Mouse (Mus musculus) C2C12 (cell line): ENCODE results near the gene Rex1bd. TPM values are rescaled to one million over a fixed set of nuclear protein-coding genes. Genes with fewer than 3 reads are reported as not detected.

Experiments used
- H3K27me3 ChIP-seq: one replicate; pipeline ENCODE4 v1.6.1; 2011; ENCODE audit not compliant: control insufficient read depth, insufficient read depth, insufficient read length
- H3K36me3 ChIP-seq: one replicate; pipeline ENCODE4 v1.6.1; 2011; ENCODE audit not compliant: control insufficient read depth, insufficient read depth
- H3K4me3 ChIP-seq: one replicate; pipeline ENCODE4 v1.5.1; 2011; ENCODE audit warnings: mild to moderate bottlenecking, control low read depth; ENCODE audit not compliant: poor library complexity, insufficient read depth, severe bottlenecking
- H3K79me2 ChIP-seq: one replicate; pipeline ENCODE4 v1.6.1; 2011; ENCODE audit not compliant: control insufficient read depth, insufficient read depth
- H3K79me3 ChIP-seq: one replicate; pipeline ENCODE4 v1.6.1; 2011; ENCODE audit warnings: low read depth, control low read depth
- H3ac ChIP-seq: one replicate; pipeline ENCODE3; 2011; ENCODE audit warnings: low read depth; ENCODE audit not compliant: control insufficient read depth, insufficient read length
- CEBPB ChIP-seq: IDR thresholded peaks from one replicate; pipeline ENCODE4 v1.6.1; 2011; ENCODE audit warnings: low read depth, mild to moderate bottlenecking, control low read depth, moderate library complexity
- CTCF ChIP-seq: IDR thresholded peaks from one replicate; pipeline ENCODE4 v1.5.1; 2011; ENCODE audit not compliant: control insufficient read depth, insufficient read depth, insufficient read length
- FOSL1 ChIP-seq: IDR thresholded peaks from one replicate; pipeline ENCODE4 v1.8.0; 2011; ENCODE audit warnings: mild to moderate bottlenecking, low read length; ENCODE audit not compliant: poor library complexity, insufficient read depth, severe bottlenecking
- MAX ChIP-seq: IDR thresholded peaks from one replicate; pipeline ENCODE4 v1.6.1; 2011; ENCODE audit warnings: mild to moderate bottlenecking, control low read depth
- MYOD1 ChIP-seq: IDR thresholded peaks from one replicate; pipeline ENCODE4 v1.6.1; 2011; ENCODE audit warnings: low read depth; ENCODE audit not compliant: control insufficient read depth, insufficient read length
- MYOG ChIP-seq: IDR thresholded peaks from one replicate; pipeline ENCODE4 v1.6.1; 2011; ENCODE audit not compliant: control insufficient read depth, insufficient read length; ENCODE audit errors: extremely low read depth
- USF1 ChIP-seq: IDR thresholded peaks from one replicate; pipeline ENCODE4 v1.6.1; 2011; ENCODE audit warnings: low read depth, mild to moderate bottlenecking, control low read depth, moderate library complexity
- polyA plus RNA-seq: library from polyadenylated mRNA; unstranded; fragments of >200 nt; fragmentation: generic; extraction: Trizol; gene quantifications from one replicate; pipeline ENCODE4 v1.2.1, GENCODE M21; 2012; ENCODE audit warnings: missing spikeins

The Rex1bd gene
- polyA plus RNA-seq, 1 experiment: 199 TPM

DNA sequence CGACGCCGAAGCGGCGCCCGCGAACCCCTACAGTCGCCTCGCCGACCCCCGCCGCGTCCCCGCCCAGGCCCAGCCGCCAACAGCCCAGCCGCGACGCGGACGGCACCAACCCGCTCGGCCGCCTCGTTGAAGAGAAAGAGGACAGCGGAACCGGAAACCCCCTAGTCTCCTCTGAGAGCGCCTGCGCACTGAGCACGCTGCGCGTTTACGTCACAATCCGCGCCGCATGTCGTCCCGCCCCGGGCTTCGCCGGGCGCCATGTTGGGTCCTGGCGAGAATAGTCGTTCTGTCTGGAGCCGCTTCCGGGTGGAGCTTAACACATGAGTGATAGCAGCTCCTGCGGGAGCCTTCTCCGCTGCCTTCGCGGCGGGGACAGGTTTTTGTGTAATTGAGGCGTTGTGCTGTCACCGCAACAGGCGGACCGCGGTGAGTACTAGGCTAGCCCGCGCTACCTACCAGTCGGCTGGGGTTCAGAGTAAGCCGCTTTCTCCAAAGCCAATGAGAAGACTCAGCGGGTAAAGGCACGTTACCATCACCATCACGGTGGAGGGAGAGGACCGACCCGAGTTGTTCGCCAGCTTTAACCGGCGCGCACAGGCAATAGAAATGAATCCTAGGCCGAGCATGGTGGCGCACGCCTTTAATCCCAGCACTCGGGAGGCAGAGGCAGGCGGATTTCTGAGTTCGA lies 3.8 kb upstream of the Rex1bd start, which contains the start of gene Uba52:
Uba52 (minus strand) TSS at position 574 of the 688 bp plus-strand sequence.
- Histone ChIP-seq H3ac (peak within 1 kb of the TSS; percentile 92), H3K79me3 (peaks cover 41% of the 10 kb centered on the region), H3K4me3 (peak within 1 kb of the TSS; percentile 93), H3K79me2 (peaks cover 70% of the 10 kb centered on the region), H3K27me3 (no peaks in the 10 kb centered on the region), H3K36me3 (peaks cover 46% of the 10 kb centered on the region)
- TF ChIP-seq MAX (peak; percentile 92), FOSL1 (no peak), USF1 (no peak), CTCF (no peak), MYOG (no peak), MYOD1 (no peak), CEBPB (no peak)

DNA sequence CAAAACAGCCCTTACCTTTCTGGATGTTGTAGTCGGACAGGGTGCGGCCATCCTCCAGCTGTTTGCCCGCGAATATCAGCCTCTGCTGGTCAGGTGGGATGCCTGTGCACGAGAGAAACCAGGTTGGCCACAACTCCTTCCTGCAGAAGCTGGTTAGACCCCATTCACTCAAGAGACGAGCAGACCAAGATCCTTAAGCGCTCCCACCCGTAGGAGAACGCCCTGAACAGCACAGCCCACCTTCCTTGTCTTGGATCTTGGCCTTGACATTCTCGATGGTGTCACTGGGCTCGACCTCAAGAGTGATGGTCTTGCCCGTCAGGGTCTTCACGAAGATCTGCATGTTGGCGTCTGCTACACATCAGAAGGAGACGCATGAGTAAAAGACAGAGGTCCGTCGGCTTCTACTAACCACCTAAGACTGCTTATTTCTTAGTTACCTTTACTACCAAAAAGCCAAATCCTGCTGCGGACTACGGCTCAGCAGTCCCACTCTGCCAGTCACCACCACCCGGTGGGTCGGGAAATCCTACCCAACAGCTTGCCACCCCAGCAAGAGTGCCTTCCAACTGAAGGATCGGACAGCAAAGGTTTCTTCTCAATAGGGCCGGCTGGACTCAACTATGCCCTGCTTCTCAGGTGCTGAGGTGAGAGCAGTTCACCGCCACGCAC lies 2.9 kb upstream of the Rex1bd start:
- TF ChIP-seq MYOD1 (no peak), MYOG (no peak), CTCF (no peak), FOSL1 (no peak), USF1 (no peak)
- peaks cover 46% of the 10 kb centered on the region for H3K36me3 ChIP-seq
- peak overlapping the region; percentile 93 for H3K4me3 ChIP-seq
- H3K79me3 ChIP-seq: peaks cover 41% of the 10 kb centered on the region
- no peaks in the 10 kb centered on the region for H3K27me3 ChIP-seq
- H3ac ChIP-seq: peak overlapping the region; percentile 92
- H3K79me2 ChIP-seq: peaks cover 73% of the 10 kb centered on the region

DNA sequence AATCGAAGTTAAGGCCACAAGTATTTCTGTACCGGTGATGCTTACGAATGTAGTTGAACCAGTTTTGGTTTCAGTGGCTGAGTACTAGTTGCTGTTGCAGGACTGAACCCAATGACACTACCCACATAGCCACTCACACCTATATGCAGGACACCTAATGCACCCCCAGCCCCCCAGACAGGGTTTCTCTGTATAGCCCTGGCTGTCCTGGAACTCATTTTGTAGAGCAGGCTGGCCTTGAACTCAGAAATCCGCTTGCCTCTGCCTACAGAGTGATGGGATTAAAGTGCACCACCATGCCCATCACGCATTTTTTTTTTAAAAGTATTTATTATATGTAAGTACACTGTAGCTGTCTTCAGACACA lies 458 bp upstream of the Rex1bd start:
- Histone ChIP-seq H3K79me3 (peaks cover 39% of the 10 kb centered on the region), H3K79me2 (peaks cover 58% of the 10 kb centered on the region), H3K27me3 (no peaks in the 10 kb centered on the region), H3K36me3 (peaks cover 40% of the 10 kb centered on the region), H3ac (no peak overlapping the region), H3K4me3 (peak overlapping the region; percentile 48)
- no peak for TF ChIP-seq USF1
- no peak for TF ChIP-seq CTCF
- TF ChIP-seq MYOG: no peak
- TF ChIP-seq MAX: no peak
- TF ChIP-seq CEBPB: no peak
- TF ChIP-seq FOSL1: no peak
- no peak for TF ChIP-seq MYOD1

DNA sequence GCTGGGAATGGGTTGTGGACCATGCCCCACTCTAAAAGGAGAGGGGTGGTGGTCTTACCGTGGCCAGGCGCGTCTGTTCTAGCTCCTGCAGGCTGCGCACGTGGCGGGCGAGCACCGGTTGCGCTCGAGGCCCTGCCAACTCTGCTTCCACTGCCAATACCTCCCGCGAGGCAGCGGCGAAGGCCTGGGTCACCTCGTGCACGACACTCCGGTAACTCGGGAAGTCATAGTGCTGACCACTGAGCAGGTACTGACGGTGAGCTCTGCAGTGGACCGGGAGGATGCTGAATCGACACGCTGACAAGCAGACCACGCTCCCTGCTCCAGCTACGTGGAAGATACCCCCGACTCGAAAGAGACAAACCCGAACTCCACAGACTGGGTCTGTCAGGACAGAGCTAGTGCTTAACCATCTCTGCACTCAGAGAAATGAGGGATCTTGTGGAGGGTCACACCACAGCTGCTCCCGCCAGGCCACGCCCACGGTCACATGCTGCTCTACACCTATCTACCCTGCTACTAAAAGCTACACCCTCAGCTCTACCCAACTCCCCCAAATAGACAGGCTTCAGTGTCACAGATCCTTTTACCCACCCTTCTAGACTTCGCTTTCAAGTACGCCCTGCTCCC lies 739 bp downstream of the Rex1bd start:
- Histone ChIP-seq H3K79me2 (peaks cover 46% of the 10 kb centered on the region), H3K27me3 (no peaks in the 10 kb centered on the region), H3K36me3 (peaks cover 33% of the 10 kb centered on the region), H3ac (peak overlapping the region; percentile 69), H3K79me3 (peaks cover 31% of the 10 kb centered on the region), H3K4me3 (peak overlapping the region; percentile 48)
- TF ChIP-seq CTCF: no peak
- no peak for TF ChIP-seq MYOD1
- peak; percentile 83 for TF ChIP-seq USF1

DNA sequence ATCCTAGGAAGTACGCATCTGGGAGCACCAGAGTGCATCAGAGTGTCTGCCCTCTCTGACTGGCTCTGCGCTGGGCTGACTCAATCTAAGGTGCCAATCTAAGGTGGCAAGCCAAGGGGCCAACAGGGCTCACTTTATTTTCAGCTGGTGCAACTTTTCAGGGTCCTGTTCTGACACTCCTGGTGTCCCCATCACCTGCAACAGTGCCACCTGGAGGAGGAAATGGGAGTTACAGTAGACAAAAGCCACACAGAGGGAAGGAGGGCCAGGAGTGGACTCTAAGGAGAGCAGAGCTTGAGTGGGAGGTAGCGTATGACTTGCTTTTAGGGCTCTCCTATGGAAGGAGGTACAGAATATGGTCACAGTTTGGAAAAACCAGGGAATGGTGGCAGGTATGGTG lies 1.7 kb downstream of the Rex1bd start:
- TF ChIP-seq CEBPB (no peak), CTCF (peak; percentile 36)
- Histone ChIP-seq H3K36me3 (peaks cover 39% of the 10 kb centered on the region), H3K79me2 (peaks cover 39% of the 10 kb centered on the region), H3ac (peak overlapping the region; percentile 14), H3K4me3 (peak overlapping the region; percentile 48), H3K27me3 (no peaks in the 10 kb centered on the region), H3K79me3 (peaks cover 29% of the 10 kb centered on the region)

DNA sequence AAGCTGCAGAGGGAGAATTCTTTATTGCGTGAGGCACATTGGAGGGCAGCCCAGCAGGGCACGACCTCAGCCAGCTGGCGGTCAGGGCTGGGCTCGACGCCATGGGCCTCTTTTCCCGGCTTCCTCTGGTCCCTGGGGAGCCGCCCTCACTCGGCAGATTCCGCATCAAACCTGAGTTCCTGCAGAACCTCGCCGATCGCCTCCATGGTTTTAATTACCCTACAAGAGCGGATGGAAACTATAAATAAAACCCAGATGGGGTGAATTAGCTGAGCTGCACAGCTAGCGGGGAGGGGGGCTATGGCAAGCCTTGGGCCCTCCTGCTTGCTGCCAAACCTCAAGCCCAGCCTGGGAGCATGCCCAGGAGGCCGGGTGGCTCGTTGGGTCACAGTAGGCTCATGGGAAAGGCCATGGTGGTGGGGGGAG lies 2.2 kb downstream of the Rex1bd start:
- no peak overlapping the region for H3ac ChIP-seq
- H3K27me3 ChIP-seq: no peaks in the 10 kb centered on the region
- TF ChIP-seq MYOD1 (peak; percentile 29), CTCF (no peak)
- peak overlapping the region; percentile 14 for H3K4me3 ChIP-seq
- H3K79me2 ChIP-seq: peaks cover 33% of the 10 kb centered on the region
- peaks cover 24% of the 10 kb centered on the region for H3K79me3 ChIP-seq
- peaks cover 35% of the 10 kb centered on the region for H3K36me3 ChIP-seq
